Mouse (Mus musculus) embryo, embryonic 10.5 days (tissue): ENCODE data around the gene Bud13.
"Not testable (repeated sequence)": the region's sequence is repeated elsewhere in the genome, so short reads cannot be mapped to it uniquely, and the experiment has no call there.

Source experiments
- DNase-seq: peaks from one replicate; pipeline ENCODE4 v3.0.0-alpha.2; 2015; ENCODE audit warnings: low spot score

The Bud13 gene

GRCm38 (mm10) chr9:46302142-46302541, 19.3 kb downstream of the Bud13 start:
- DNase-seq, result peak; percentile 84

DNA sequence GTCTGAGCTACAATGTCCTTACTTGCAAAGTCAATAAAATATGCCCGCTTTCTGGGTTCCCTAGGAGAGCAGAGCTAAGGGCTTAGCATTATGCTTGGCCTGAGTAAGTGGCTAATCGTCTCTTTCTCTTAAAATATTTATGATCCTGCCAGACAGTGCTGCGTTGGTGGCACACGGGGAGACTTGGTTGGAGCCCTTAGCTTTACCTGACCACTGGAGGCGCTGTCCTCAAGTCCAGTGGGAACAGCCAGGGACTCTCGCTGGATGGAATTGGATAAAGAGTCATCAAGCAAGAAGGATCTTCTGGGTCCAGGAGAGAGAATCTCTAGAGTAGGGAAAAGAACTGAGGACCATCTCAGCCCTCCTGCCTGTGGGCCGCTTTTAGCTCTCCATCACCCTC, 26.3 kb downstream of the Bud13 start:
- peak; percentile 57 for DNase-seq

DNA sequence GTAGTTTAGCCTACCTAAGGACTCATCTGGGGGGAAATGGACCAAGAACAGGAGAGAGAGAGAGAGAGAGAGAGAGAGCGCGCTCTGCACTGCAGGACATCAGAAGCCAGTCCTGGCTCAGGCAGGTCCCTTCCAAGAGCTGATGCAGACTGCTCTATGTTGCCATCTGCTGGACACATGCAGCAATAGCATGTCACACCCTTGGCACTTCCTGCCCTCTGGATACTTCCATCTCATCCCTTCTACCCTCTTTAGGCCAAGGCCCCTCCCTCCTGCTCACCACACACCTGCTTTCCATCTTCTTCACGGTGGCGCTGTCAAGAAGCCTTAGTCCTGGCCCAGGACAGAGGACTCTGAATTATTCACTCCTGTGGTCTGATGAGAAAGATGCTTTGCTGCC, 31.7 kb downstream of the Bud13 start:
- DNase-seq, result peak; percentile 91

DNA sequence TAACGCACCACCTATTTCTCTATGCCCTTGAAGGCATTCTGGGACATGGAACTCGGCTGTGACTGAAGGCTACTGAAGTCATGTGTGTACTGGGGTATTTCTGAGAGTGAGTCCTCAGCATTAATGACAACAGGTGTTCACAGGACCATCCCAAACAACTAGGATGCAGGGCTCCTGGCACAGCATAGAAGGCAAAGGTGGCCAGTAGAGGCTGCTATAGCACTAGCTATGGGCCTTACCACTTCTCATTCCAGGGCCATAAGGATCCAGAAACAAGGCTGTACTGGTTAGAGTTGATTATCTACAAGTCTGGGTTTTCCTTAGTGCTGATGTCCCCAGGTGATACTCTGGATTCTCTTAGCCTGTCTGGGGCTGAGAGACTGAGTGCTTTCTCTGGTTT, 32.1 kb downstream of the Bud13 start:
- peak; percentile 39 for DNase-seq

DNA sequence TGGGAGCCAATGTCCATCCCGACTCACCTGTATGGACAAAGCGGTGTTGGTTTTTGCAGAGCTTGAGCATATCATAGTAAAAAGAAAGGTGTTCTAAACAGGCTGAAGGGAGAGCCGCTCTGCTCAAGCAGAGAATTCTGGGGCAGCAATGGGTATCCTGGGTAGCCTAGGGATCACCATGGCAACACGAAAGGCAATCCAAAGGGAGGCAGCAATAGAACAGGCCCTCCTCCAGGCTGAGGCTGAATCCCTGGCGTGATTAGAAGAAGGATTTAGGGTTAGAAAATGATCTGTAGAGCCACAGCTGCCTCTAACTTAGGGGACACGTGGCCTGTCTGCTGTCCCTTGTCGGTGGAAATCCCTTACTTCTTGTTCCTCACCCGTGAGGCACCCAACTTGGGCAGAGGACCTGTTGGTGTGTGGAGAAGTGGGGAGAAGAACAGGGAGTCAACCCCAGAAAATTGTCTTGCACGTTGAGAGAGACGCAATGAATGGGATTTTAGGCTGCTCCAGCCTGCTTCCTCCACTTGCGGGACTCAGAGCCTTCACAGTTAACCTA, 33.1 kb downstream of the Bud13 start:
- DNase-seq, result peak; percentile 66

- peak; percentile 59 for DNase-seq
Measured at GRCm38 (mm10) chr9:46316388-46316787, 33.6 kb downstream of the Bud13 start.

GRCm38 (mm10) chr9:46316909-46317308, 34.1 kb downstream of the Bud13 start:
- no peak for DNase-seq

GRCm38 (mm10) chr9:46317957-46318356, 35.1 kb downstream of the Bud13 start:
- DNase-seq, result no peak

GRCm38 (mm10) chr9:46319886-46320285, 37.1 kb downstream of the Bud13 start, which contains the start of gene 4931429L15Rik:
4931429L15Rik (minus strand) TSS chr9:46319986.
- not testable (repeated sequence) for DNase-seq

DNA sequence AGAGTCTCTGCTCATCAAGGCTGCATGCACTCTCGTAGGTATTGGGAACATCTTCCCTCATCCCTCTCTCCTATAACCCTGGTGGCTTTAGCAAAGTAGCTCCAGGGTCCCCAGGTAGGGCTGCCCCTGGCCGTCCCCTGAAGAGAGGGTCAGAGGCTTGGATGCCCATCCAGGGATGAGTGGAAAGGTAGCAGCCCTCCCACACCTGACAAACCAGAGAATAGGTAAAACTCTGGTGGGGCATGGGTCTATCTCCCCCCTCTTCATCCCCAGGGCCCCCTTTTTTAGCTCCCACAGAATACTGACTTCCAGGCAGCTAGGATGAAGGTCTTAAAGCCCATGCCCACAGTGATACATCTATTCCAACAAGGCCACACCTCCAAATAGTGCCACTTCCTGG, 37.7 kb downstream of the Bud13 start:
- no peak for DNase-seq

DNA sequence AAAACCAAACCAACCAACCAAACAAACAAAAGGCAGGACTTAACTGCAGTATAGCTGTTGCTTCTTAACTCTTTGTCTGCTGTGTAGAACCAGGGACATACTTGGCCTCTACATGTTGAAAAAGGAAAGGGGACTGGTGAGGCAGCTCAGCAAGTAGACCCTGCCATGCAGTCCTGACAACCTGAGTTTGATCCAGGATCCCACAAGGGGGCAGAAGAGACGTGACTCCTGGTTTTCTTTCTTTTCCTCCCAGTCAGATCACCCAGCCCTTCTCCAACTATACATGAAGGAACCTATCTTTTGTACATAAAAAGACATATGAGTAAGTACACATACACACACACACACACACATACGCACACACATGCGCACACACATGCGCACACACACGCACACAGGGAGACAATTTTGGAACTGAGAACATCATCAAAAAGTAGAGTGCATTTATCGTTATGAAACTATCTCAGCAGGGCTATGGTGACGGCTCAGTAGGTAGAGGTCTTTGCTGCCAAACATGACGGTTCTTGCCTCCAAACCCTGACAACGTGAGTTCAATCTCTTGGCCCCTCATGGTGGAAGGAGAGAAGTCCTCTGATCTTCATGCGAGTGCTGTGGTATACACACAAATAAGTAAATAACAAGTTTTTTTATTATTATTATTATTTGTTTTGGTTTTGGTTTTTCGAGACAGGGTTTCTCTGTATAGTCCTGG, 44.0 kb downstream of the Bud13 start:
- DNase-seq, result no peak

- peak; percentile 45 for DNase-seq
Measured at GRCm38 (mm10) chr9:46327706-46328571, 45.1 kb downstream of the Bud13 start.

GRCm38 (mm10) chr9:46328572-46329249, 45.9 kb downstream of the Bud13 start:
- peak; percentile 86 for DNase-seq

DNA sequence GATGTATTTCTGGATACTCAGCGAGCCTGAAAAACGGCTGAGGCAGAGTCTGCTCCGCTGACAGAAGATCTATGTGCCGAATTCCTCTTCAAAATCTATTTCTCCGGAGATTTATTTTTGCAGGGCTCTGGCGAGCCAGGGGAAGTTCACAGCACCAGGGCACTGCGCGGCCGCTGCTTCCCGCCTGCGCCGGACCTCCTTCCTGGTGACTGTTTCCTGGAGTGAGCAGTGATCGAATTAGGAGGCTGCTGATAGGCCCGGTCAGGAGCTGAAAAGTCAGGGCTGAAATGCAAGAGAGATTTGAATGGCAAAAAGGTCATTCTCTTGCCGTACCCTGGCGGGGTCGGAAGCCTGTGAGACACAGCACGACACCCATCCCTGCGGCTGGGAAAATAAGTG, 46.4 kb downstream of the Bud13 start:
- DNase-seq, result peak; percentile 78

DNA sequence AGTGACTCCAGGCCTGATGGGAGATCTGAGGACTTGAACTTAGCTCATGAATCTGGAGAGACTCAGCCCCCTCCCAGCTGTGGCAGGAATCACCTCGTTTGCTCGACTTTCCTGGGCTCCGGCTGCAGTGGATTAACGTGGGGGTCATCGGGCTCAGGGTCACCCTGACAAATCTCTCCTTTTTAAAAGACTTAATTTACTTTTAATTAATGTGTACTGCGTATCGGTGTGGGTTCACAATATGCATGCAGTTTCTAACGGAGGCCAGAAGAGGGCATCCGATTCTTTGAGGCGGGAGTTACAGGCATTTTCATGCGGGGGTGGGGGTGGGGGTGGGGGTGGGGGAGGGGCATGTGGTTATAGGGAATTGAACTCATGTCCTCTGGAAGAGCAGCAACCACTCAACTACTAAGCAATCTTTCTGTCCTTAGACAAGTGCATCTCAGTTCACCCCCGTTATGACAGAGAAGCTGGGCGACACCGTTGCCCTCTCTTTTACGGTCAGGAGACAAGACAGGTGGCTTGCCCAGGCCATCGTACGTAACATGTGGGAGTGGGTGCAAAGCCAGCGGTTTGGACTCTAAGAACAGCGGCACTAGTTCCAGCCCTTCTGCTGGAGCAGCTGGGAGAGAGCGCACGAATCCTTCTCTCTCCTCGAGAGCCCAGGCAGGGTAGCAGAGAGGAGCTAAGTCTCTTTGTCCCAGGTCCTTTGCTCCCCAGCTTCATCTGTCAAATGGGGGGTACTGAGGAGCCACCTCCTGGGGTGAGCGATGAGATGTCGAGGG, 47.2 kb downstream of the Bud13 start:
- peak; percentile 66 for DNase-seq

- no peak for DNase-seq
Measured at GRCm38 (mm10) chr9:46330586-46330895, 47.7 kb downstream of the Bud13 start.

- DNase-seq, result no peak
Measured at GRCm38 (mm10) chr9:46331301-46331700, 48.5 kb downstream of the Bud13 start.

DNA sequence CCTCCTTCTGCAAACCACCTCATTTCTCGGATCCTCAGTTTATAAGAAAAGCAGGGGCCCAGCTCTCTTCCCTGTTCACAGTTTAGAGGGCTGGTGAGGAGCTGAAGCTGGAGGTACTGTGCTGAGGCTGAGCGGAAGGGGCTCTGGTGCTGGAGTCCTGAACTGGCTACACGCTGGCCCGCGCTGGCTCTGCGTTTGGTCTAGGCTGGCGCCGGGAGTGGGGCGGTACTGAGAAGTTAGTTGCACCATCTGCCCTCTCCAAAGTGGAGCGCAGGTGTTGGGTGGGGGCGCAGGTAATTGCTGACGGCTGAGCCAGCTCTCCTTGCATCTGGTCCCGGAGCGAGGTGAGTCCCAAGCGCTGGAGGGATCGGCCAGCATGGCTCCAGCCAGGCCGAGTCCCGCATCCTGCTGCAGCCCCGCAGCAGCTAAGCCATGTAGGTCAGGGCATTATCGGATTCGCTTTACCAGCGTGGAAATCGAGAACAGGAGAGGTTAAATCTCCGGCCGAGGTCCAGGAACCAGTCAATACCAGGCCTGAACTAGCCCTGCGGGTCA, 51.7 kb downstream of the Bud13 start:
- DNase-seq, result no peak

GRCm38 (mm10) chr9:46335461-46335995, 52.7 kb downstream of the Bud13 start:
- no peak for DNase-seq

DNA sequence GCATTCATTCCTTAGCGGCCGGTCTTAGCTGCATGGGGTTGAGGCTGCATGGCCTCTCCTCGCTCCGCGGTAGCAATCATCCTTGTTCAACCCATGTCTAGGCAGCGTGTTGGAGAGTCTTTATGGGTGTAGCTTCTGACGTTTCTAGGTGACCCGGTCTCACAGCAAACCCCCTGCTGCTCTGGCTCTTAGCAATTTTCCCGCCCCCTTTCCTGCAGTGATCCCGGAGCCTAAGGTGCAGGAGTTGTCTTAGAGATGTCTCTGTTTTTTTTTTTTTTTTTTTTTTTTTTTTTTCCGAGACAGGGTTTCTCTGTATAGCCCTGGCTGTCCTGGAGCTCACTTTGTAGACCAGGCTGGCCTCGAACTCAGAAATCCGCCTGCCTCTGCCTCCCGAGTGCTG, 53.5 kb downstream of the Bud13 start:
- DNase-seq, result not testable (repeated sequence)

GRCm38 (mm10) chr9:46337331-46337730, 54.5 kb downstream of the Bud13 start:
- no peak for DNase-seq
